Mouse (Mus musculus) R1 (cell line): ENCODE data around the gene Sh2d7.

Source experiments
- DNase-seq: peaks from one replicate; pipeline ENCODE4 v3.0.0-alpha.2; 2018; ENCODE audit warnings: low read depth, low spot score

The Sh2d7 gene

DNA sequence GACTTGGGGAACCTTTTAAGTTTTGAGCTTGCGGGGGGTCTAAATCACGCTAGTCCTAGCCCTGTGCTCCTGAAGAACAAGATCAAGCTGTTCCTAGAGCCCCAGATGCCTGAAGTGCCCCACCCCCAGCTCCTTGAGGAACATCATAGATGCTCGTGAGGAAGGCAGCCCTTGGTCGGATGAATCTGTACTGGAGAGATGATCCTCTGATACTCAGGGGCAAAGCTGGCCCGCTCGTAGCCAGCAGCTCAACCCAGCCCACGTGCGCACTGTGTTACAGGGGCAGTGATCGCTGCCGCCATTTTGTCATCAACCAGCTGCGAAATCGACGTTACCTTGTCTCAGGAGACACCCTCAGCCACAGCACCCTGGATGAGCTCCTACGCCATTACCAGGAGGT lies at the start of gene Sh2d7:
Sh2d7 (plus strand) TSS at position 301 of the 400 bp plus-strand sequence.
- DNase-seq = no peak

GRCm38 (mm10) chr9:54489599-54489998 lies 49.2 kb upstream of the Sh2d7 start:
- no peak for DNase-seq

DNA sequence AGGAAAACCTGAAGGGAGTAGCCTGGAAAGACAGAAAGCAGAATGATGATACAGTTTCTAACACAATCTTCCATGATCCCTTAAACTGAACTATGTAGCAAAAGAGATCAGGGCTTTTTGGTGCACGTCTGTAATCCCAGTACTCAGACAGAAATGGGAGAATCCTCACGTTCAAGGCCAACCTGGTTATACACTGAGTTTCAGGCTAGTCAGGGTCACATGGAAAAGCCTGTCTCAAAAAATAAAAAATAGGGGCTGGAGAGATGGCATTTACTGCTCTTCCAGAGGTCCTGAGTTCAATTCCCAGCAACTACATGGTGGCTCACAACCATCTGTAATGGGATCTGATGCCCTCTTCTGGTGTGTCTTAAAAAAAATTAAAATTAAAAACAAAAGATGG lies 48.4 kb upstream of the Sh2d7 start:
- DNase-seq = no peak

- DNase-seq = no peak
These were observed 39.5 kb upstream of the Sh2d7 start for GRCm38 (mm10) chr9:54499291-54499690.

DNA sequence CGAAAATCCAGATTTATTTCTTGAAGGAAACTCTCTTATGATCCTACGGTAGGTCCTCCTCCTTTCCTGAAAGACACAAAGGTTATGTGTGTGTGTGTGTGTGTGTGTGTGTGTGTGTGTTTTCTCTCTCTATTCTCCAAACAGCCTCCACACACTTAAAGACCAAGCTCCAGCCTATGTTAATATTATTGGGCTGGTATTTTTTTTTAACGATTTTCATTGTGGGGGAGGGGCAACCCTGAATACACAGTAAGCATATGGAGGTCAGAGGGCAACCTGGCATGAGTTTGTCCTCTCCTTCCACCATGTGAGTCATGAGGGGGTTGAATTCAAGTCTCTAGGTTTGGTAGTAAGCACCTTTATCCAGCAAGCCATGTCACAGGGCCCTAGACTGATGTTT lies 39.0 kb upstream of the Sh2d7 start:
- no peak for DNase-seq

DNA sequence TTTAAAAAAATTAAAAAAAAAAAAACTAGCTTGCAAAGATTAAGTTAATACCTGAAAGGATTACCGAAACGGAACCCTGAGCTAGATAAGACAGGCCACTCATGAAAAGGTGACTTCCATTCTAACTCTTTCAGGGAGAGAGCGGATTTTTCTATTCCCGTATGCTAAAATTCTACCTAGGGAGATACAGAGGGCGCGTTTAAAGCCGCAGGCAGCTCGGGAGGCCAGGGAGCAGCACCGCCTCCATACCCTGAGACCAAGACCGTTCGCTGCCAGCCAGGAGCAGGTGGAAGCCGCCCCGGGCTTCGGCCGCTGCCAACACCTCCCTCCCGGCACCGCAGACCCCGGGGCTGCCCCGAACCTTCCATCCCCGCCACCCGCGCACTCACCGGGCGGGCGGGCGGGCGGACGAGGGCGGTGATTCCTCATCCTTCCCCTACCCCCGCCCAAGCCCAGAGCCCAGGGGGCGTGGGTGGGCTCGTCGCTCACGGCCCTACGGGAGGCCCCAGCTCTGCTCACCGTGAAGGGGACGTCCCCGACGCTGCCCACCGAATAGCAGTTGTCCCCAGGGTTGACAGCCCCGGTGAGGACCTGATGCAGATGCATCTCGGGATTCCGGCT lies 37.8 kb upstream of the Sh2d7 start:
- DNase-seq = peak; percentile 51

GRCm38 (mm10) chr9:54501453-54502110 lies 37.2 kb upstream of the Sh2d7 start, which contains the start of gene Dmxl2:
TSS of gene Dmxl2 (minus strand) at chr9:54501626.
- DNase-seq = peak; percentile 90

DNA sequence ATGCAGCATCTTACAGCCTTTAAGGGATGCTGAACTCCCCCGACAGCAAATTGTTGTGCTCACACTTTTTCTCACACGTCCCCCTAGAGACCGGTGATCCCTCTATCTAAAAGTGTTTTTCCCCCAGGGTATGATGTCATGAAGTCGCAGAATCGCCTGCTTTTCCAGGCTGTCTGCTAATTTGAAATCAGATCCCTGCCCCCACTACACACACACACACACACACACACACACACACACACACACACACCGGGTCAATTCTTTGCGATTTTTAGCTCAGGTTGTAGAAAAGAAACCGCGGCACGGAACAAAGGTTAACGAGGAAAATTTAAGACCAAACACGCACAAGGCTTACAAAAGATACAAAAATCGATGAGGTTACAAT lies 36.7 kb upstream of the Sh2d7 start:
- no peak for DNase-seq

DNA sequence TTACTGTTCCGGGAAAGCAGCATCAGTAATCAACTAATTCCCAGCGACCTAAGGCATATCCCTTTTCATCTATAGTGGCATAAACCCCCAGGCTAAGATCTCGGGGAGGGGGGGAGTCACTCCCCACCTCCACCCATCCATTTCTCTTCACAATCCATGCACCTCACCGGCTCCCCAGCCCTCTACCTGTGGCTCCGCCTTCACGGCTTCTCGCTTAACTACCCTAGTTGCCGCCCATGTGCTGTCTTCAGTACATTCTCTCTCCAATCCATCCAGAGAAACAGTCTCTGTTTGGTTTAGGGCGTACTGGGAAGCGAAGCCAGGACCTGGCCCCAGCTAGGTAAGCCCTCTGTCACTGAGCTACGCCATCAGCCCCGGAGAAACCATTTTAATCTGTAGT lies 35.9 kb upstream of the Sh2d7 start:
- DNase-seq = no peak

DNA sequence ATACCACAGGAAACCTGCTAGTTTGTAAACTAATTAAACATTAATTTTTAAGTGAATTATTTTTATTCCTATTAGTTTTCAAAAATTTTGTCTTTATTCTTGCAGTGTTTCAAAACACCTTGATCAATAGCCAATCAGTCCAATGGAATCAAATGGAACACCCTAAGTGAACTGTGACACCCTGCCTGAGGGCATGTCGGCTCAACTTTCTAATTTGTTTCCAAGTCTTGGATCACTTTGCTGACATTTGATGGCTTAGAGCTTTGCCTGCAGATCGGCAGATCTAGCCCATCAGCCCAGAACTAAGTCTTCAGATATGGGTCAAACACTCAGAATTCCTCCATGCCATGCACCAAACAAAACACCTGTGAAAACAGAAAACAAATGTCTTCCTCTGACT lies 22.8 kb upstream of the Sh2d7 start:
- DNase-seq = no peak

GRCm38 (mm10) chr9:54518921-54519320 lies 19.9 kb upstream of the Sh2d7 start:
- DNase-seq = no peak

- no peak for DNase-seq
These were observed 18.5 kb upstream of the Sh2d7 start for GRCm38 (mm10) chr9:54520286-54520685.

GRCm38 (mm10) chr9:54527694-54528093 lies 11.1 kb upstream of the Sh2d7 start:
- no peak for DNase-seq

DNA sequence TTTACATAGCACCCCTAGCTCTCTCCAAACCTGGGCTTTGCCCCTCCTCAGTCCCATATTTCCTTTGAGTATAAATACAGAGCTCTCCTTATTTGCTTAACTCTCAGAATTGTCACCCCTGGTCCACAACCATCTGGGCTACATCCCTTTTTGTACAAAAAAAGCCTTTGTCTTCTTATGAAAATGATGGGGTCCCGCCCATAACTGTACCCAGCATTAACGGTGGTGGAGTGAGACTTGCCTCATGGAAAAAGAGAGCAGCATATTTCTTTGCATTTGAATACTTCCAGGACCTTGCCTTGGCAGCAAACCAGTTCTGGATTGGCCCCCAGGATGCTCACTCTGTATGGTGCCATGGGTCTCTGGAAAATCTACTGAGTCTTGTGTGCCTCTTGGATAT lies 8.8 kb upstream of the Sh2d7 start:
- DNase-seq = no peak

- no peak for DNase-seq
These were observed 7.9 kb upstream of the Sh2d7 start for GRCm38 (mm10) chr9:54530836-54531235.

GRCm38 (mm10) chr9:54531421-54531820 lies 7.4 kb upstream of the Sh2d7 start:
- no peak for DNase-seq

- DNase-seq = no peak
These were observed 5.9 kb upstream of the Sh2d7 start for GRCm38 (mm10) chr9:54532926-54533325.

DNA sequence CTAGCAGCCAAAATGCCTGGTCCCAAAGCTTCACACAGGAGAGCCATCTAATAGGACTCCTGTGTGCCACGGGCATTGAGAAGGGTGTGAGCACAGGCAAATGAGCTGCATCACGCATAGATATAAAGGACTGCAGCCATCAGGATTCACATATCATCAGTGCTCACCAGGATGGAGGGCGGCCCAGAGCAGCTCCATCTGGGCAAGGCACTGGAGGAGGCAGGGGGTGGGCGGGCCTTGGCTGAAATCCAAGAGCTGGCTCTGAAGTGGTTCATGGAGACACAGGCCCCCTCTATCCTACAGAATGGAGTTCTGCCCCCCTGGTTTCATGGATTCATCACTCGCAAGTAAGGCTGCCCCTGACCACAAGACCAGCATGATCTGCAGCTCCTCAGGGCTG lies 4.8 kb upstream of the Sh2d7 start:
- DNase-seq = no peak

GRCm38 (mm10) chr9:54536236-54536635 lies 2.5 kb upstream of the Sh2d7 start:
- no peak for DNase-seq

GRCm38 (mm10) chr9:54537030-54537429 lies 1.8 kb upstream of the Sh2d7 start:
- no peak for DNase-seq

- no peak for DNase-seq
These were observed 1.3 kb upstream of the Sh2d7 start for GRCm38 (mm10) chr9:54537480-54537879.

DNA sequence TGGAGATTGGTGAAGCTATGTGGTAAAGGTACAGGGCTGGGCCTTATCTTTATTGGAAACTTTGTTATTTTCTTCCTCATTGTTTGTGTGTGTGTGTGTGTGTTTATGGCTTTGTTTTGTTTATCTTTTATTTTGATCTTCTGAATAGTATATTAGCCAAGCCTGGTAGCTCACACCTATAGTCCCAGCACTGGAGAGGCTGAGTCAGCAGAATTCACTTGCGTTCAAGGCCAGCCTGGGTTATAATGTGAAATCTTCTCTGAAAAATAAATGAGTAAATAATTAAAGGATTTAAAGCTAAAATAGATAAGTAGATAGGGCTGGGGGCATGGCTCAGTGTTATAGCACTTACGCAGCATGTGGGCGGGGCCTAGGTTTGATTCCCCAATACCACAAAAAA lies 540 bp upstream of the Sh2d7 start:
- DNase-seq = no peak

DNA sequence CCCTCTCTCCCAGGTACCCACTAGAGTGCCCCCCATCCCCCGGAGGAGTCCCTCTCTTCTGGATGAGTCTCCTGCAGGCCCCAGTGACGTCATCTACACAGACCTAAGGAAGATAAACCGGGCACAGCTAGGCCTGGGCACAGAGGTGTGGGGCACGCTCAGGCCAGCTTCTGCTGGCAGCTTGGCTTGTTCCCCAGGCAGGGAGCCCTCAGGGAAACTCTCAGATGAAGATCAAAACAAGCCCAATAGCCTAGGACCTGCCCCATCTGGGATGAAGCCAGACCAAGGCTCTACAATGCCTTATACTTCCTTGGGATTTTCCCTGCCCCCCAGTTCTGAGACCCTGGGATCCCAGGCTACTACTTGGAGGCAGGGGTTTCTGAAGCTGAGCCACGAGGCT lies 2.0 kb downstream of the Sh2d7 start:
- DNase-seq = no peak
